Mouse (Mus musculus): Measurements from ENCODE around the gene Cdon. TPM values are rescaled to one million over a fixed set of nuclear protein-coding genes. Genes with fewer than 3 reads are reported as not detected.

The Cdon gene
- polyA plus RNA-seq, 1 experiment from 2014 or later = 5.4 TPM

GRCm38 (mm10) chr9:35523541-35523940 lies 102.6 kb downstream of the Cdon start:
- H3K27ac ChIP-seq (ENCODE audit: low read depth) = no peak overlapping the region; the same call in 1 of the 2 replicates
- H3K4me2 ChIP-seq = no peak overlapping the region
- 24% methylated on average over 5 of the region's 5 CpGs for WGBS

GRCm38 (mm10) chr9:35523941-35524411 lies 103.0 kb downstream of the Cdon start:
- peak; percentile 89 for DNase-seq
- Histone ChIP-seq H3K4me1 (ENCODE audit: insufficient read depth) (peaks cover 3% of the 10 kb centered on the region), H3K9me3 (ENCODE audit: low read depth, low read length) (no peaks in the 10 kb centered on the region), H3K27ac (ENCODE audit: low read depth) (no peak overlapping the region; the same call in 1 of the 2 replicates), H3K4me2 (0 out of 2 replicates have a peak overlapping the region, but pooled peaks have one; percentile 4), H3K36me3 (ENCODE audit: insufficient read depth) (no peaks in the 10 kb centered on the region), H3K9ac (no peak overlapping the region), H3K4me3 (ENCODE audit: low read depth, low read length) (no peak overlapping the region), H3K27me3 (ENCODE audit: insufficient read depth, low read length) (no peaks in the 10 kb centered on the region)
- peak; percentile 83 for ATAC-seq (ENCODE audit: insufficient read depth)
- WGBS = 18% methylated on average over 7 of the region's 7 CpGs
- peak; percentile 86 for TF ChIP-seq CTCF (IDR thresholded peaks at IDR 0.05; ENCODE audit: low read depth)

More at GRCm38 (mm10) chr9:35523541-35523940, 102.6 kb downstream of the Cdon start:
- peak; percentile 86 for ATAC-seq (ENCODE audit: insufficient read depth)
- TF ChIP-seq CTCF (IDR thresholded peaks at IDR 0.05; ENCODE audit: low read depth) = no peak
- Histone ChIP-seq H3K9me3 (ENCODE audit: low read depth, low read length) (no peaks in the 10 kb centered on the region), H3K4me3 (ENCODE audit: low read depth, low read length) (no peak overlapping the region), H3K9ac (no peak overlapping the region), H3K27me3 (ENCODE audit: insufficient read depth, low read length) (no peaks in the 10 kb centered on the region), H3K36me3 (ENCODE audit: insufficient read depth) (no peaks in the 10 kb centered on the region), H3K4me1 (ENCODE audit: insufficient read depth) (peaks cover 3% of the 10 kb centered on the region)
- peak; percentile 82 for DNase-seq

- no peak overlapping the region; the same call in 1 of the 2 replicates for H3K27ac ChIP-seq (ENCODE audit: low read depth)
- no peak overlapping the region for H3K4me3 ChIP-seq (ENCODE audit: low read depth, low read length)
- ATAC-seq (ENCODE audit: insufficient read depth) = no peak
- no peaks in the 10 kb centered on the region for H3K9me3 ChIP-seq (ENCODE audit: low read depth, low read length)
- 43% methylated on average over 3 of the region's 3 CpGs for WGBS
- no peaks in the 10 kb centered on the region for H3K27me3 ChIP-seq (ENCODE audit: insufficient read depth, low read length)
- no peak for DNase-seq
- no peaks in the 10 kb centered on the region for H3K36me3 ChIP-seq (ENCODE audit: insufficient read depth)
- H3K4me2 ChIP-seq = no peak overlapping the region
- H3K4me1 ChIP-seq (ENCODE audit: insufficient read depth) = peaks cover 2% of the 10 kb centered on the region; the same call in 1 of the 2 replicates
- no peak overlapping the region for H3K9ac ChIP-seq
- no peak for TF ChIP-seq CTCF (IDR thresholded peaks at IDR 0.05; ENCODE audit: low read depth)
Observed at GRCm38 (mm10) chr9:35529141-35529540, 108.2 kb downstream of the Cdon start.

- Histone ChIP-seq H3K4me2 (no peak overlapping the region), H3K9ac (no peak overlapping the region), H3K27ac (ENCODE audit: low read depth) (peak overlapping the region; percentile 44; the same call in 1 of the 2 replicates), H3K4me1 (ENCODE audit: insufficient read depth) (peaks cover 2% of the 10 kb centered on the region; the same call in 1 of the 2 replicates), H3K4me3 (ENCODE audit: low read depth, low read length) (no peak overlapping the region), H3K27me3 (ENCODE audit: insufficient read depth, low read length) (no peaks in the 10 kb centered on the region), H3K36me3 (ENCODE audit: insufficient read depth) (no peaks in the 10 kb centered on the region), H3K9me3 (ENCODE audit: low read depth, low read length) (no peaks in the 10 kb centered on the region)
- 0% methylated on average over 1 of the region's 1 CpGs for WGBS
- TF ChIP-seq CTCF (IDR thresholded peaks at IDR 0.05; ENCODE audit: low read depth) = no peak
- ATAC-seq (ENCODE audit: insufficient read depth) = no peak
- no peak for DNase-seq
Observed at GRCm38 (mm10) chr9:35529796-35530195, 108.9 kb downstream of the Cdon start.

- Histone ChIP-seq H3K4me2 (no peak overlapping the region), H3K4me1 (ENCODE audit: insufficient read depth) (peaks cover 2% of the 10 kb centered on the region; the same call in 1 of the 2 replicates), H3K27me3 (ENCODE audit: insufficient read depth, low read length) (no peaks in the 10 kb centered on the region), H3K9me3 (ENCODE audit: low read depth, low read length) (no peaks in the 10 kb centered on the region), H3K4me3 (ENCODE audit: low read depth, low read length) (no peak overlapping the region), H3K36me3 (ENCODE audit: insufficient read depth) (no peaks in the 10 kb centered on the region), H3K9ac (no peak overlapping the region), H3K27ac (ENCODE audit: low read depth) (no peak overlapping the region)
- TF ChIP-seq CTCF (IDR thresholded peaks at IDR 0.05; ENCODE audit: low read depth) = no peak
- no peak for DNase-seq
- ATAC-seq (ENCODE audit: insufficient read depth) = no peak
- WGBS = 51% methylated on average over 9 of the region's 9 CpGs
Observed at GRCm38 (mm10) chr9:35533266-35533665, 112.3 kb downstream of the Cdon start.

- 12% methylated on average over 2 of the region's 2 CpGs for WGBS
- H3K27me3 ChIP-seq (ENCODE audit: insufficient read depth, low read length) = no peaks in the 10 kb centered on the region
- no peaks in the 10 kb centered on the region for H3K4me1 ChIP-seq (ENCODE audit: insufficient read depth)
- no peak overlapping the region for H3K9ac ChIP-seq
- H3K9me3 ChIP-seq (ENCODE audit: low read depth, low read length) = no peaks in the 10 kb centered on the region
- H3K4me3 ChIP-seq (ENCODE audit: low read depth, low read length) = no peak overlapping the region
- no peaks in the 10 kb centered on the region for H3K36me3 ChIP-seq (ENCODE audit: insufficient read depth)
- no peak overlapping the region for H3K27ac ChIP-seq (ENCODE audit: low read depth)
- peak; percentile 81 for ATAC-seq (ENCODE audit: insufficient read depth)
- H3K4me2 ChIP-seq = no peak overlapping the region
- TF ChIP-seq CTCF (IDR thresholded peaks at IDR 0.05; ENCODE audit: low read depth) = peak; percentile 94
- peak; percentile 89 for DNase-seq
Observed at GRCm38 (mm10) chr9:35535110-35535509, 114.2 kb downstream of the Cdon start.

- H3K36me3 ChIP-seq (ENCODE audit: insufficient read depth) = no peaks in the 10 kb centered on the region
- ATAC-seq (ENCODE audit: insufficient read depth) = no peak
Observed at GRCm38 (mm10) chr9:35535876-35536275, 114.9 kb downstream of the Cdon start.

More at GRCm38 (mm10) chr9:35535876-35536275, 114.9 kb downstream of the Cdon start:
- Histone ChIP-seq H3K4me2 (no peak overlapping the region), H3K4me3 (ENCODE audit: low read depth, low read length) (no peak overlapping the region), H3K9ac (no peak overlapping the region), H3K4me1 (ENCODE audit: insufficient read depth) (no peaks in the 10 kb centered on the region), H3K27ac (ENCODE audit: low read depth) (no peak overlapping the region), H3K27me3 (ENCODE audit: insufficient read depth, low read length) (no peaks in the 10 kb centered on the region), H3K9me3 (ENCODE audit: low read depth, low read length) (no peaks in the 10 kb centered on the region)
- 76% methylated on average over 4 of the region's 4 CpGs for WGBS
- no peak for DNase-seq
- TF ChIP-seq CTCF (IDR thresholded peaks at IDR 0.05; ENCODE audit: low read depth) = no peak
